Mouse (Mus musculus): ENCODE results near the gene Fcrla.
"Not testable (repeated sequence)": the region's sequence is repeated elsewhere in the genome, so short reads cannot be mapped to it uniquely, and the experiment has no call there.

Gene Fcrla

GRCm38 (mm10) chr1:170927378-170927777 is at the start of gene Fcrla:
TSS of gene Fcrla (minus strand) at chr1:170927583.
- DNase-seq (ENCODE audit: low spot score): no peak

GRCm38 (mm10) chr1:170976447-170976846 is 49.1 kb upstream of the Fcrla start, which contains the start of gene Fcgr2b:
TSS of gene Fcgr2b (minus strand) at chr1:170976547.
- no peak for DNase-seq (ENCODE audit: low spot score)

GRCm38 (mm10) chr1:170975751-170976161 is 48.4 kb upstream of the Fcrla start:
- no peak for DNase-seq (ENCODE audit: low spot score)

- DNase-seq (ENCODE audit: low spot score): not testable (repeated sequence)
Measured at GRCm38 (mm10) chr1:170975350-170975749, 48.0 kb upstream of the Fcrla start.

- DNase-seq (ENCODE audit: low spot score): no peak
Measured at GRCm38 (mm10) chr1:170974736-170975135, 47.4 kb upstream of the Fcrla start.

- DNase-seq (ENCODE audit: low spot score): no peak
Measured at GRCm38 (mm10) chr1:170974171-170974570, 46.8 kb upstream of the Fcrla start.

GRCm38 (mm10) chr1:170972936-170973335 is 45.6 kb upstream of the Fcrla start:
- DNase-seq (ENCODE audit: low spot score): no peak

GRCm38 (mm10) chr1:170972494-170972893 is 45.1 kb upstream of the Fcrla start:
- DNase-seq (ENCODE audit: low spot score): no peak

GRCm38 (mm10) chr1:170968576-170968975 is 41.2 kb upstream of the Fcrla start:
- DNase-seq (ENCODE audit: low spot score): no peak

- no peak for DNase-seq (ENCODE audit: low spot score)
Measured at GRCm38 (mm10) chr1:170967581-170967980, 40.2 kb upstream of the Fcrla start.

GRCm38 (mm10) chr1:170963087-170963486 is 35.7 kb upstream of the Fcrla start:
- no peak for DNase-seq (ENCODE audit: low spot score)

GRCm38 (mm10) chr1:170962301-170962700 is 34.9 kb upstream of the Fcrla start:
- no peak for DNase-seq (ENCODE audit: low spot score)

GRCm38 (mm10) chr1:170961101-170961500 is 33.7 kb upstream of the Fcrla start:
- DNase-seq (ENCODE audit: low spot score): no peak

- DNase-seq (ENCODE audit: low spot score): no peak
Measured at GRCm38 (mm10) chr1:170959791-170960190, 32.4 kb upstream of the Fcrla start.

- no peak for DNase-seq (ENCODE audit: low spot score)
Measured at GRCm38 (mm10) chr1:170958225-170958624, 30.8 kb upstream of the Fcrla start.

GRCm38 (mm10) chr1:170953192-170953591 is 25.8 kb upstream of the Fcrla start:
- no peak for DNase-seq (ENCODE audit: low spot score)

GRCm38 (mm10) chr1:170950772-170951171 is 23.4 kb upstream of the Fcrla start:
- no peak for DNase-seq (ENCODE audit: low spot score)

GRCm38 (mm10) chr1:170944908-170945307 is 17.5 kb upstream of the Fcrla start:
- DNase-seq (ENCODE audit: low spot score): not testable (repeated sequence)

GRCm38 (mm10) chr1:170944151-170944550 is 16.8 kb upstream of the Fcrla start:
- not testable (repeated sequence) for DNase-seq (ENCODE audit: low spot score)

GRCm38 (mm10) chr1:170939255-170939654 is 11.9 kb upstream of the Fcrla start:
- no peak for DNase-seq (ENCODE audit: low spot score)

- no peak for DNase-seq (ENCODE audit: low spot score)
Measured at GRCm38 (mm10) chr1:170934383-170934782, 7.0 kb upstream of the Fcrla start.

GRCm38 (mm10) chr1:170933940-170934339 is 6.6 kb upstream of the Fcrla start:
- no peak for DNase-seq (ENCODE audit: low spot score)

GRCm38 (mm10) chr1:170933386-170933920 is 6.1 kb upstream of the Fcrla start:
- DNase-seq (ENCODE audit: low spot score): no peak

GRCm38 (mm10) chr1:170932043-170932442 is 4.7 kb upstream of the Fcrla start:
- no peak for DNase-seq (ENCODE audit: low spot score)

All from left cerebral cortex, adult 11 months (tissue).